Mouse (Mus musculus) hematopoietic stem cell, adult 5-6 weeks (primary cell): ENCODE measurements at regions not wholly inside any gene's neighbourhood (a gene's known extent, or its start where the extent isn't known, plus 50 kb on each side); places are given as distances from the start of the nearest gene placed in this dataset.

Experiments
- ATAC-seq, 2 experiments: fragments of 125-278 bp in 1 of 2; replicated peaks in 1 of 2; 2 replicates each; pipeline ENCODE4 v1.8.0; 2016 to 2017; ENCODE audit warnings: inconsistent platforms in 2 of 2, mild to moderate bottlenecking in 2 of 2, moderate number of reproducible peaks in 2 of 2, low read depth in 1 of 2, moderate TSS enrichment in 1 of 2; ENCODE audit not compliant: low FRiP score in 2 of 2, poor library complexity in 2 of 2, severe bottlenecking in 2 of 2, insufficient read depth in 1 of 2, low TSS enrichment in 1 of 2

- no peak for ATAC-seq
Measured at GRCm38 (mm10) chr13:40554368-40554767, 183.8 kb downstream of the Tfap2a start.

GRCm38 (mm10) chr13:40525501-40525900 lies 164.3 kb upstream of the Ofcc1 start:
- no peak for ATAC-seq

- no peak for ATAC-seq
Measured at GRCm38 (mm10) chr13:40523115-40523514, 161.9 kb upstream of the Ofcc1 start.

- ATAC-seq, result peak; percentile 56 to 59
Measured at GRCm38 (mm10) chr13:40518180-40518579, 156.9 kb upstream of the Ofcc1 start.

GRCm38 (mm10) chr13:40509290-40509689 lies 148.0 kb upstream of the Ofcc1 start:
- ATAC-seq, result no peak

- no peak for ATAC-seq
Measured at GRCm38 (mm10) chr13:40480830-40481229, 119.6 kb upstream of the Ofcc1 start.

GRCm38 (mm10) chr13:40472683-40473082 lies 111.4 kb upstream of the Ofcc1 start:
- ATAC-seq, result no peak

- no peak for ATAC-seq
Measured at GRCm38 (mm10) chr13:40469162-40469561, 107.9 kb upstream of the Ofcc1 start.

GRCm38 (mm10) chr13:40453360-40453759 lies 92.1 kb upstream of the Ofcc1 start:
- no peak for ATAC-seq

- no peak for ATAC-seq
Measured at GRCm38 (mm10) chr13:40429831-40430230, 68.6 kb upstream of the Ofcc1 start.

- no peak for ATAC-seq
Measured at GRCm38 (mm10) chr13:40423051-40423450, 61.8 kb upstream of the Ofcc1 start.

GRCm38 (mm10) chr13:40417856-40418255 lies 56.6 kb upstream of the Ofcc1 start:
- no peak for ATAC-seq

- no peak for ATAC-seq
Measured at GRCm38 (mm10) chr13:40413074-40413473, 51.8 kb upstream of the Ofcc1 start.
